Mouse (Mus musculus) CH12.LX (cell line): ENCODE data around the gene Ptprk. TPM values are rescaled to one million over a fixed set of nuclear protein-coding genes. Genes with fewer than 3 reads are reported as not detected.

Experiments
- DNase-seq: peaks from one replicate; pipeline ENCODE4 v3.0.0-alpha.2; 2013; ENCODE audit errors: extremely low read depth
- H3K27ac ChIP-seq: 2 replicates; pipeline ENCODE4 v1.5.1; 2012; ENCODE audit warnings: low read depth, mild to moderate bottlenecking, control low read depth, moderate library complexity; ENCODE audit not compliant: insufficient read depth
- H3K27me3 ChIP-seq: replicated peaks from 2 replicates; pipeline ENCODE3; 2012; ENCODE audit warnings: inconsistent platforms
- H3K36me3 ChIP-seq, 2 experiments: replicated peaks in 1 of 2; 2 replicates each; pipeline versions ENCODE3 to v1.6.1; 2012; ENCODE audit warnings: inconsistent platforms in 1 of 2, low read length in 1 of 2, mild to moderate bottlenecking in 1 of 2, mixed read lengths in 1 of 2, moderate library complexity in 1 of 2; ENCODE audit not compliant: control insufficient read depth in 1 of 2, insufficient read depth in 1 of 2
- H3K4me1 ChIP-seq, 2 experiments: 2 replicates each; pipeline ENCODE4 v1.6.1; 2012; ENCODE audit warnings: inconsistent platforms in 1 of 2, moderate library complexity in 1 of 2; ENCODE audit not compliant: insufficient read depth in 2 of 2, control insufficient read depth in 1 of 2
- H3K4me2 ChIP-seq: 2 replicates; pipeline ENCODE4 v1.6.1; 2012; ENCODE audit warnings: low read depth, mild to moderate bottlenecking, control low read depth; ENCODE audit not compliant: poor library complexity, insufficient read depth, severe bottlenecking
- H3K4me3 ChIP-seq, 3 experiments: fragments of 150-350 bp in 1 of 3; sonication (generic) in 1 of 3; replicated peaks in 1 of 3; 2 replicates each; pipeline versions ENCODE3 to v1.5.1; 2011 to 2012; ENCODE audit warnings: low read depth in 2 of 3, low read length in 2 of 3, mild to moderate bottlenecking in 2 of 3, moderate library complexity in 2 of 3, control low read depth in 1 of 3, improper control_type of control experiment in 1 of 3, inconsistent platforms in 1 of 3, mixed read lengths in 1 of 3; ENCODE audit not compliant: poor library complexity in 1 of 3
- H3K79me2 ChIP-seq: replicated peaks from 2 replicates; pipeline ENCODE4 v1.6.1; 2012; ENCODE audit warnings: mild to moderate bottlenecking, moderate library complexity; ENCODE audit not compliant: control insufficient read depth, poor library complexity, insufficient read depth, severe bottlenecking; ENCODE audit errors: extremely low read depth
- H3K9ac ChIP-seq: 2 replicates; pipeline ENCODE4 v1.6.1; 2012; ENCODE audit warnings: low read depth, mild to moderate bottlenecking, control low read depth, moderate library complexity; ENCODE audit not compliant: insufficient read depth
- H3K9me3 ChIP-seq: replicated peaks from 2 replicates; pipeline ENCODE3; 2012; ENCODE audit warnings: low read length, inconsistent platforms, mixed read lengths
- CHD1 ChIP-seq: IDR thresholded peaks from 2 replicates; pipeline ENCODE4 v1.6.1; 2012; ENCODE audit warnings: low read depth, low read length, improper control_type of control experiment, inconsistent platforms
- CTCF ChIP-seq, 2 experiments: IDR thresholded peaks in 1 of 2; conservative IDR thresholded peaks in 1 of 2; 2 replicates each; pipeline ENCODE4 v1.5.1; 2011 to 2012; ENCODE audit warnings: low read depth in 2 of 2, low read length in 2 of 2, improper control_type of control experiment in 1 of 2, inconsistent platforms in 1 of 2, mild to moderate bottlenecking in 1 of 2, moderate library complexity in 1 of 2
- E2F4 ChIP-seq: IDR thresholded peaks from 2 replicates; pipeline ENCODE4 v1.6.1; 2011; ENCODE audit warnings: low read depth, low read length, improper control_type of control experiment; ENCODE audit not compliant: insufficient replicate concordance
- ELF1 ChIP-seq: IDR thresholded peaks from 2 replicates; pipeline ENCODE4 v1.6.1; 2014; ENCODE audit warnings: low read depth, mild to moderate bottlenecking, inconsistent platforms, low read length, improper control_type of control experiment
- ETS1 ChIP-seq: conservative IDR thresholded peaks from 2 replicates; pipeline ENCODE4 v1.6.1; 2012; ENCODE audit warnings: low read depth, mild to moderate bottlenecking, inconsistent platforms, low read length, improper control_type of control experiment, moderate library complexity
- IRF4 ChIP-seq: IDR thresholded peaks from 2 replicates; pipeline ENCODE4 v1.6.1; 2014; ENCODE audit warnings: low read depth, mild to moderate bottlenecking, inconsistent platforms, low read length, improper control_type of control experiment
- JUN ChIP-seq: IDR thresholded peaks from 2 replicates; pipeline ENCODE4 v1.6.1; 2011; ENCODE audit warnings: low read depth, mild to moderate bottlenecking, low read length, improper control_type of control experiment, moderate library complexity; ENCODE audit not compliant: insufficient read depth
- KAT2A ChIP-seq: IDR thresholded peaks from 2 replicates; pipeline ENCODE4 v1.6.1; 2012; ENCODE audit warnings: low read length, improper control_type of control experiment, inconsistent platforms; ENCODE audit not compliant: insufficient replicate concordance
- MAX ChIP-seq: IDR thresholded peaks from 2 replicates; pipeline ENCODE4 v1.6.1; 2011; ENCODE audit warnings: low read length, improper control_type of control experiment
- MAZ ChIP-seq: IDR thresholded peaks from 2 replicates; pipeline ENCODE4 v1.6.1; 2012; ENCODE audit warnings: low read depth, mild to moderate bottlenecking, inconsistent platforms, low read length, improper control_type of control experiment, moderate library complexity
- MEF2A ChIP-seq: IDR thresholded peaks from 2 replicates; pipeline ENCODE4 v1.6.1; 2014; ENCODE audit warnings: low read depth, mild to moderate bottlenecking, inconsistent platforms, low read length, improper control_type of control experiment, borderline replicate concordance
- MYC ChIP-seq: IDR thresholded peaks from 2 replicates; pipeline ENCODE4 v1.6.1; 2011; ENCODE audit warnings: low read depth, mild to moderate bottlenecking, improper control_type of control experiment, low read length
- NRF1 ChIP-seq: IDR thresholded peaks from 2 replicates; pipeline ENCODE4 v1.6.1; 2014; ENCODE audit warnings: low read depth, mild to moderate bottlenecking, inconsistent platforms, low read length, improper control_type of control experiment, moderate library complexity
- PAX5 ChIP-seq: IDR thresholded peaks from 2 replicates; pipeline ENCODE4 v1.6.1; 2012; ENCODE audit warnings: low read length, inconsistent platforms, mixed read lengths
- POLR2AphosphoS2 ChIP-seq: IDR thresholded peaks from 2 replicates; pipeline ENCODE4 v1.6.1; 2011; ENCODE audit warnings: low read depth, low read length, improper control_type of control experiment
- TBP ChIP-seq: conservative IDR thresholded peaks from 2 replicates; pipeline ENCODE4 v1.6.1; 2011; ENCODE audit warnings: low read depth, low read length, improper control_type of control experiment
- ZMIZ1 ChIP-seq: IDR thresholded peaks from 2 replicates; pipeline ENCODE4 v1.6.1; 2012; ENCODE audit warnings: low read depth, mild to moderate bottlenecking, inconsistent platforms, low read length, improper control_type of control experiment
- ZNF384 ChIP-seq: IDR thresholded peaks from 2 replicates; pipeline ENCODE4 v1.6.1; 2012; ENCODE audit warnings: low read depth, low read length, improper control_type of control experiment, inconsistent platforms
- dilution Hi-C: fragments of 300-500 bp; cut with MboI; formaldehyde crosslinking; loops from 2 replicates; pipeline ENCODE4 v1.14.3; 2020; ENCODE audit warnings: low sequenced_read_pairs; ENCODE audit not compliant: extremely low pct_unique_long_range_greater_than_20kb, extremely low pct_ligation_motif_present
- in situ Hi-C: fragments of 300-500 bp; cut with MboI; formaldehyde crosslinking; loops from 3 replicates; pipeline ENCODE4 v1.14.3; 2019; ENCODE audit warnings: low sequenced_read_pairs, low pct_ligation_motif_present, low pct_unique_long_range_greater_than_20kb, mixed read lengths
- polyA plus RNA-seq: library from polyadenylated mRNA; unstranded; fragments of >175 nt; gene quantifications from 2 replicates; pipeline ENCODE4 v1.2.1, GENCODE M21; 2012; ENCODE audit warnings: low read depth; ENCODE audit not compliant: insufficient read length
- total RNA-seq, 2 experiments: library from RNA; depleted of rRNA; stranded (reverse); fragments of 300-350 nt in 1 of 2; fragments of >200 nt in 1 of 2; gene quantifications; 2 replicates each; pipeline ENCODE4 v1.2.3; 2012 to 2014

The Ptprk gene
- total and polyA plus RNA-seq, 3 experiments = not detected

DNA sequence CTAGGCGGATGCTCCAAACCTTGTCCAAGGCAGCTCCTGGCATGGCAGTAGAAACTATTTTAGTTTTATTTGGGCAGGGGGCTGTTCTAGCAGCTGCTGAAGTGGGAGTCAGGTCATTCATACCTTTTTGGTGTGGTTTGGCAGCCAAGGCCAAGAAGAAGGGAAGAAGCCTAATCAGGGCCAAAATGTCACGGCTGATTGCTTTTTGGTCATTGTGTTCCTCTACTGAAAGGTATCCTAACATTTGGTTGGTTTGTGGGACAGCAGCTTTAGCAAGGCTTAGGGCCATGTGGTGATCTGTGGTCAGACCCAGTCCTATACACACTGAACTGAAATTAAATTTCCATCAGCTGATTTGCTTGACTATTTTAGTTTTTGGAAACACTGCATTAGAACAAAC, 6.6 kb downstream of the Ptprk start:
- H3K79me2 ChIP-seq = no peaks in the 10 kb centered on the region
- no peak overlapping the region for H3K9ac ChIP-seq
- dilution Hi-C loops = no loop called here
- H3K4me3 ChIP-seq = no peak overlapping the region
- H3K27ac ChIP-seq = no peak overlapping the region
- no peak for TF ChIP-seq E2F4
- TF ChIP-seq POLR2AphosphoS2 = no peak
- no peak for TF ChIP-seq MEF2A
- no peak for TF ChIP-seq KAT2A
- TF ChIP-seq MAX = no peak
- TF ChIP-seq ETS1 = no peak
- no peak for TF ChIP-seq IRF4
- TF ChIP-seq CTCF (conservative IDR thresholded peaks at IDR 0.05 in 1 of 2, IDR thresholded peaks at IDR 0.05 in 1 of 2; ENCODE audit: low read depth in 2 of 2, low read length in 2 of 2) = no peak
- no peak for TF ChIP-seq NRF1
- no peak for TF ChIP-seq CHD1
- H3K36me3 ChIP-seq = no peaks in the 10 kb centered on the region
- no peaks in the 10 kb centered on the region for H3K4me1 ChIP-seq
- no peak for DNase-seq
- H3K27me3 ChIP-seq = no peaks in the 10 kb centered on the region
- in situ Hi-C loops = no loop called here
- H3K4me2 ChIP-seq = no peak overlapping the region
- peaks cover 4% of the 10 kb centered on the region for H3K9me3 ChIP-seq

DNA sequence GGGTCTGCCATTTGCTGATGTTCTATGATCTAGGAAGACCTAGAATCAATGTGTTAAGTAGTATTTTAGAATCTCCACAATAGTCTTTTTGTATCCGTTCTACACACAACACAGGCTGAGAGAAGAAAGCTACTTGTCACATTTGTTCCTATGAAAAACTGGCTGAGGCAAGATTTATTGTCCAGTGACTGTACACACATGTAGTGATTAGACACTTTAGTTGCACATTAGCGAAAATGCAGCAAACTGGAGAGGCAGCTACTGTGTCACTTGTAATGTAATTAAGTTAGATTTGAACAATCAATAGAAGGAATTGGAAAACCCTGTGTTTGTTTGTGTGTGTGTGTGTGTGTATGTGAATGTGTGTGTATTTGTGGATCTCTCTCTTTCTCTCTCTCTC, 8.6 kb downstream of the Ptprk start:
- no peaks in the 10 kb centered on the region for H3K9me3 ChIP-seq
- TF ChIP-seq PAX5 (no peak), TBP (no peak), ZNF384 (no peak), JUN (no peak), MAZ (no peak), ELF1 (no peak), MYC (no peak), MAX (no peak), ZMIZ1 (no peak)
- TF ChIP-seq, all 38 proteins: peak for 0
- Histone ChIP-seq H3K27ac (no peak overlapping the region), H3K27me3 (no peaks in the 10 kb centered on the region), H3K4me1 (no peaks in the 10 kb centered on the region), H3K4me2 (no peak overlapping the region), H3K36me3 (no peaks in the 10 kb centered on the region), H3K4me3 (no peak overlapping the region), H3K9ac (no peak overlapping the region), H3K79me2 (no peaks in the 10 kb centered on the region)
- dilution Hi-C loops = no loop called here
- in situ Hi-C loops = no loop called here
- no peak for DNase-seq
